Mouse (Mus musculus): ENCODE measurements at regions not wholly inside any gene's neighbourhood (a gene's known extent, or its start where the extent isn't known, plus 50 kb on each side); places are given as distances from the start of the nearest gene placed in this dataset.

DNA sequence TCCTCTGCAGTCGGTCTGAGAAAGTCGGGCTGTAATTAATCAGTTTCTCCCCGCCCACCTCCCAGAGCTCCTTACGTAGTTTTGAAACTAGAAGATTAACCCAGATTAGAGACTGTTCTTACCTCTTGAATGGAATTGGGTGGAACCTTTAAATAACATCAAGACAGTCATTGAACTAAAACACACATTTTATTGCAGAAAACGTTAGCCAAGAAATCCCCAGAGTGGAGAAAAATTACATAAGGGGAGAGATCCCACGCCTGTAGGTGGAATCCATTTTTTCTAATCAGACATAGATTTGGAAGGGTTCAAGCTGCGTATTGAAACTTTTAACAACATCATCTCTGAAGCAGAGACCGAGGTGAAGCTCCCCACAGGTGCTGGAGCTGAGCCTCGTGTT lies 59.1 kb downstream of the Gm12689 start:
- no peak for TF ChIP-seq CTCF (IDR thresholded peaks at IDR 0.05; ENCODE audit: extremely low read depth, insufficient read depth, low read length)
- no peak for TF ChIP-seq POLR2A (IDR thresholded peaks at IDR 0.05; ENCODE audit: extremely low read depth, insufficient read depth, low read length)
